Mouse (Mus musculus) heart, adult 10 weeks (tissue): ENCODE results near the gene Tab3. TPM values are rescaled to one million over a fixed set of nuclear protein-coding genes. Genes with fewer than 3 reads are reported as not detected.

Experiments used
- polyA plus RNA-seq: library from polyadenylated mRNA; stranded (reverse); fragments of 350-450 nt; fragmentation: Illumina TruSeq; extraction: RNeasy Lipid Tissue Mini Kit (QIAGEN cat#74804); gene quantifications from one replicate; pipeline ENCODE4 v1.2.3, GENCODE M21; 2014; ENCODE audit warnings: low read depth, low replicate concordance

The Tab3 gene
- polyA plus RNA-seq = 6.7 TPM

DNA sequence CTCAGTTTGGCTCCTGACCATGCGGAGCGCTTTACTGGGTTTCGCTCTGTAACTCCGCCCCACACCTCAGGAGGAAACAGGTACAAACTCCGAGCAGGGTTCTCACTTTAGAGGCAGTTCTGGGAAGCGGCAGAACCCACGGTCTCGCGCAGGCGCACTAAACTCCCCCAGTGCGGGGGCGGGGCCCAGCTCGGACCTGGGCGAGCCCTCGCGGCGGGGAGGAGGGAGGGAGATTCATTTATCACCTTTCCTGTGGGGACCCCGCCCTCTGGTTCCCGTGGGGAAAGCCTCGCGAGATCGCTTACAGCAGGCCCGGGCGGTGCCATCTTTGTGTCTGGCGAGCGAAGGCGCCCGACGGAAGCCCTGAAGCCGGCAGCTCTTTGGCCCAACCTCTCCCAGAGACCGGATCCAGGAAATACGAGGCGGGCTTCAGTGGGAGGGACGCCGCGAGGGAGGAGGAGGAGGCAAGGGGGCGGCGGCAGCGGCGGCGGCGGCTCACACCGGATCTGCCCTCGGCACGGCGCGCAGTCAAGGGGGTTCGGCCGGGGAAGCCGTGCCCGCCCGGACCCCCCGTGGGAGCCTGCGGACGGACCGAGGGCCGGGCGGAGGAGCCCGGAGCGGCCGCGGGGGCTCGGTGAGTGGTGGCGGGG, at the start of gene Tab3:
Gene Tab3 (plus strand): TSS at position 491 of the 650 bp plus-strand sequence.

Other genes starting within 250 kb of the Tab3 start
- 24.9 TPM for gene Gk, start 202.8 kb downstream of the Tab3 start, polyA plus RNA-seq